Mouse (Mus musculus): ENCODE data around the gene Surf2.

GRCm38 (mm10) chr2:26963923-26964723 is 48.0 kb downstream of the Surf2 start, which contains the start of gene Rexo4:
- TF ChIP-seq SIN3A (IDR thresholded peaks at IDR 0.05; ENCODE audit: low read length), result peak; percentile 83
- TF ChIP-seq POLR2A (IDR thresholded peaks at IDR 0.05; ENCODE audit: low read depth, low read length), result peak; percentile 88
- peak; percentile 81; the same call in 1 of the 2 replicates for TF ChIP-seq MAX (IDR thresholded peaks at IDR 0.05; ENCODE audit: low read length)
- peak; percentile 61; the same call in 1 of the 2 replicates for TF ChIP-seq POLR2AphosphoS2 (IDR thresholded peaks at IDR 0.05; ENCODE audit: low read depth, low read length)
- TF ChIP-seq CTCF (conservative IDR thresholded peaks at IDR 0.05 in 1 of 2, IDR thresholded peaks at IDR 0.05 in 1 of 2; ENCODE audit: low read depth in 2 of 2, low read length in 2 of 2), result no peak
- no peak for TF ChIP-seq MAFK (IDR thresholded peaks at IDR 0.05; ENCODE audit: insufficient replicate concordance, low read length)
- no peak for TF ChIP-seq ZKSCAN1 (IDR thresholded peaks at IDR 0.05; ENCODE audit: borderline replicate concordance, low read depth, low read length)
- peak; percentile 72 for TF ChIP-seq ZMIZ1 (IDR thresholded peaks at IDR 0.05; ENCODE audit: low read depth, low read length)
- TF ChIP-seq E2F4 (IDR thresholded peaks at IDR 0.05; ENCODE audit: insufficient replicate concordance, low read depth, low read length), result 0 out of 2 replicates have a peak, but pooled peaks have one; percentile 38

Measured in CH12.LX (cell line).